Mouse (Mus musculus): ENCODE data around the gene Prm2.

Prm2 gene

GRCm38 (mm10) chr16:10773543-10773942, 22.4 kb downstream of the Prm2 start:
- no peak for DNase-seq

GRCm38 (mm10) chr16:10771769-10772510, 24.0 kb downstream of the Prm2 start:
- DNase-seq, result no peak

- DNase-seq, result peak in 1 of 2 experiments; percentile 40
Measured at GRCm38 (mm10) chr16:10770531-10771325, 25.2 kb downstream of the Prm2 start.

GRCm38 (mm10) chr16:10769661-10770060, 26.3 kb downstream of the Prm2 start:
- no peak for DNase-seq

GRCm38 (mm10) chr16:10768821-10769220, 27.1 kb downstream of the Prm2 start:
- no peak for DNase-seq

GRCm38 (mm10) chr16:10767158-10767557, 28.8 kb downstream of the Prm2 start:
- peak; percentile 75 to 83 for DNase-seq

GRCm38 (mm10) chr16:10764323-10764722, 31.6 kb downstream of the Prm2 start:
- DNase-seq, result peak; percentile 70 to 71

GRCm38 (mm10) chr16:10763540-10764264, 32.2 kb downstream of the Prm2 start:
- DNase-seq, result no peak

- peak; percentile 43 to 44 for DNase-seq
Measured at GRCm38 (mm10) chr16:10762569-10763180, 33.3 kb downstream of the Prm2 start.

- DNase-seq, result no peak
Measured at GRCm38 (mm10) chr16:10761182-10761581, 34.8 kb downstream of the Prm2 start.

- DNase-seq, result no peak
Measured at GRCm38 (mm10) chr16:10756168-10756567, 39.8 kb downstream of the Prm2 start.

- DNase-seq, result no peak
Measured at GRCm38 (mm10) chr16:10754521-10755296, 41.2 kb downstream of the Prm2 start.

- DNase-seq, result peak; percentile 49 to 62
Measured at GRCm38 (mm10) chr16:10749824-10750223, 46.1 kb downstream of the Prm2 start.

- DNase-seq, result no peak
Measured at GRCm38 (mm10) chr16:10749226-10749625, 46.7 kb downstream of the Prm2 start.
